Mouse (Mus musculus): ENCODE data around the gene Gm45716. TPM values are rescaled to one million over a fixed set of nuclear protein-coding genes. Genes with fewer than 3 reads are reported as not detected.

Gene Gm45716
- polyA plus RNA-seq, 1 experiment from 2014 or later, result 21.5 TPM

DNA sequence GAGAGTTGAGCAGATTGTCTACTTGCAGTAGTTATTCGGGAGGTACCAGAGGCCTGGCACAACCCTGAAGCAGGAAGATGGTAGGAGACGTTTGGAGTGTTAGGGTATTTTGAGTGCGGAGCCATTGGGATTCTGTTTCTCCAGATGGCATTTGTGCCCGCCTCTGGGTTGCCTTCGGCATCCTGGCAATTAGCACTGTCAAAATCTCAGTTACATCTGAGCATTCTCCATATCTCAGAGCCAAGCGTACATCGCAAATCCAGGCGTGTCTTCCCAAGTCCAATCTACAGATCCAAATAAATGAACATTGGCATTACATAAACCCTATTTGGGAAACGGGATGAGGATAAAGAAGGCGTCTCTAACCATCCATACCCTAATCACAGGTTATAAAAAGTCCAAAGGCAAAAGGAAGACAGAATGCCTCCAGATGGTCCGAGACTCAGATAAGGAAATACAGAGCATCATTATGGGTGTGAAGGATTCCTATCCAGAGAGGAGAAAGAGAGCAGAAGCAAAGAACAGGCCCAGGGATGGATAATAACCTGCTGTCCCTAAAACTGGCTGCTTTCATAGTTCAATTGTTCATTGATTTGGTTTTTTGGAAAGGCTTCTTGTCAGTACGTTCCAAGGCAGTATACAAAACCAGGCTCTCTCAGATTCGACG, 11.7 kb upstream of the Gm45716 start:
- H3K27me3 ChIP-seq (replicated peaks), result no peaks in the 10 kb centered on the region
- H3K4me2 ChIP-seq (replicated peaks), result no peak overlapping the region
- no peak overlapping the region for H3K27ac ChIP-seq
- H3K4me1 ChIP-seq, result no peaks in the 10 kb centered on the region
- no peaks in the 10 kb centered on the region for H3K9me3 ChIP-seq
- H3K4me3 ChIP-seq, result no peak overlapping the region
- 90% methylated on average over 14 of the region's 14 CpGs for WGBS
- H3K36me3 ChIP-seq, result no peaks in the 10 kb centered on the region
- H3K9ac ChIP-seq, result no peak overlapping the region
- no peak for ATAC-seq (ENCODE audit: low FRiP score, low read depth)

DNA sequence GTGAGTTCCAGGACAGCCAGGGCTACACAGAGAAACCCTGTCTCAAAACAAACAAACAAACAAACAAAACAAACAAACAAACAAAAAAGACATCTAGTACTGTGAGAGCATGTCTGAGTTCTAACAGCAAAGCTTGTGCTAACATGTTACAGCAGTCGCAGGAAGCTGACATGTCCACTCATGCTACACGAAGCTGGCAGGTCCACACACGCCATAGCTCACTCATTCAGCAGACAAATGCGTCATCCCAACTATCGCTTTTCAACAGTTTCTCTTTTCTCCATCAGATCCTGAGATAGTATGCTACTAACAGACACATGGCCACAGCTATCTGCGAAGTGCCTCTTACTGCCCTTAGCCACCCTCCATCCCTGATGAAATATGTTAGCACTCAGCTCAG, 10.1 kb upstream of the Gm45716 start:
- WGBS, result 91% methylated on average over 6 of the region's 6 CpGs
- Histone ChIP-seq H3K9me3 (no peaks in the 10 kb centered on the region), H3K27me3 (replicated peaks) (no peaks in the 10 kb centered on the region), H3K4me2 (replicated peaks) (no peak overlapping the region), H3K9ac (no peak overlapping the region), H3K4me1 (no peaks in the 10 kb centered on the region), H3K27ac (no peak overlapping the region), H3K4me3 (no peak overlapping the region), H3K36me3 (no peaks in the 10 kb centered on the region)
- ATAC-seq (ENCODE audit: low FRiP score, low read depth), result no peak

DNA sequence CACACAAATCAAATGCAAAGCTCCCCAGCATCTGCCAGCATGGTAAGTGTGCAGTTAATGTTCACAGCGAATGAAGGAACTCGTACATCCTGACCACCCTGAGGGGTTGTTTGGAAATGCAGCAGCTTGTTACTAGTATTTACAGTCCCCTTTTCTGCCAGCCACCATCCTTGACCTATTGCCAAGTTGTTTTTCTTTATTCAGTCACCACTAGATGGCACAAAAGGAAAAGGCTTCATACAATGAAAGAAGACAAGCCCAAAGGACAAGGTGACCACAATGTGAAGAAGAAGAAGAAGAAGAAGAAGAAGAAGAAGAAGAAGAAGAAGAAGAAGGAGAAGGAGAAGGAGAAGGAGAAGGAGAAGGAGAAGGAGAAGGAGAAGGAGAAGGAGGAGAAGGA, 4.1 kb upstream of the Gm45716 start:
- H3K4me3 ChIP-seq, result no peak overlapping the region
- no peaks in the 10 kb centered on the region for H3K9me3 ChIP-seq
- no peaks in the 10 kb centered on the region for H3K27me3 ChIP-seq (replicated peaks)
- no peaks in the 10 kb centered on the region for H3K36me3 ChIP-seq
- H3K4me1 ChIP-seq, result no peaks in the 10 kb centered on the region
- no peak overlapping the region for H3K27ac ChIP-seq
- no peak overlapping the region for H3K9ac ChIP-seq
- 25% methylated on average over 2 of the region's 2 CpGs for whole genome bisulfite sequencing
- ATAC-seq (ENCODE audit: low FRiP score, low read depth), result no peak
- H3K4me2 ChIP-seq (replicated peaks), result no peak overlapping the region

DNA sequence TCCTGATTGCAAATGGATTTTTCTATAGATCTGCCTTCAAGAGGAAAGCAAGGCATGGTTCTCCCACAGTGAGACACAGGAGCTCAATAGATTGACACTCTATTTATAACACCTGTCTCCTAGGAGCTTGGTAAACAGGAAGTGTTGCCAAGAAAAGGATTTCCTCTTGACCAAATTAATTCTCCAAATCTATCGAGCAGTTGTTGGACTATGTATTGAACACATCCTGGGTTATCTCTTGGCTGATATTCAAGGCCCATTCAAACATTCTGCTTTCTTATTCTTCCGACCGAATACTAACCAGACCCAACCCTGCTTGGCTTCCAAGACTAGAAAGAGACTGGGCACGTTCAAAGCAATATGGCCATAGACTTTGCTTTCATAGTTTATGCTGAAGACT, 2.7 kb upstream of the Gm45716 start:
- H3K4me2 ChIP-seq (replicated peaks), result no peak overlapping the region
- 84% methylated on average over 4 of the region's 4 CpGs for WGBS
- no peak overlapping the region for H3K4me3 ChIP-seq
- no peaks in the 10 kb centered on the region for H3K9me3 ChIP-seq
- H3K4me1 ChIP-seq, result no peaks in the 10 kb centered on the region
- ATAC-seq (ENCODE audit: low FRiP score, low read depth), result no peak
- H3K27ac ChIP-seq, result no peak overlapping the region
- no peaks in the 10 kb centered on the region for H3K27me3 ChIP-seq (replicated peaks)
- no peak overlapping the region for H3K9ac ChIP-seq
- no peaks in the 10 kb centered on the region for H3K36me3 ChIP-seq

DNA sequence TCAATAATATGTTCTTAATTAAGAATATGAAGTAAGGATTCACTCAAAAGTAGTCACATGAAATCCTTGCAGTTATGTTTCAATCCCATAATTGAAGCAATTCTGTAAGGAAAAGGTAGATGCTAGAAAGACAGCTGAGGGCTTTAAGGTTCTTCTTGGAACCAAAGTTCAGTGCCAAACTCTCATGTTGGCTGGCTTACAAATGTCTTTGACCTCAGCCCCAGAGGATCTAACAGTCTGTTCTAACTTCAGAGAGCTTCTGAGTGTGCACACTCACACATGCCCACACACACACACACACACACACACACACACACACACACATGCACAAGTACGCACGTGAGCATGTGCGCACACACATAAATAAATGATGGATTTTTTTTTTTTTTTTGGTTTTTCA, 2.7 kb downstream of the Gm45716 start:
- Histone ChIP-seq H3K9ac (no peak overlapping the region), H3K4me1 (no peaks in the 10 kb centered on the region), H3K27me3 (replicated peaks) (no peaks in the 10 kb centered on the region), H3K36me3 (no peaks in the 10 kb centered on the region), H3K27ac (no peak overlapping the region), H3K9me3 (no peaks in the 10 kb centered on the region), H3K4me3 (no peak overlapping the region), H3K4me2 (replicated peaks) (no peak overlapping the region)
- no peak for ATAC-seq (ENCODE audit: low FRiP score, low read depth)
- 98% methylated on average over 3 of the region's 3 CpGs for whole genome bisulfite sequencing

DNA sequence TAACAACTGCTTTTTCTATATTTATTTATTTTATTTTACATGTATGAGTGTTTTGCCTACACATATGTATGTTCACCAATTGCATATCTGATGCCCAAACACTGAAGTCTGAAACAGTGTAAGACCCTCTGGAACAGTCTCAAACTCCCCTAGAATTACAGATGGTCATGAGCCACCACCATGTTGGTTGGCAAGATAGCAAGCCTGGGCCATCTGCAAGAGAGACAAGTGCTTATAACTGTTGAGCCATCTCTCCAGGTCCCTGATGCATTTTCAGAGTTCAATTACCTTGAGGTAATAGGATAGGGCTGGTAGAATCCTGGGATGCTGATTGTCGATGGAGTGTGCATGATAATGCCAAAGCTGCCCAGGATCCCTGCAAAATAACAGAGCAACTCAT, 7.5 kb downstream of the Gm45716 start:
- Histone ChIP-seq H3K4me3 (no peak overlapping the region), H3K4me2 (replicated peaks) (no peak overlapping the region), H3K9me3 (no peaks in the 10 kb centered on the region), H3K9ac (no peak overlapping the region), H3K27me3 (replicated peaks) (no peaks in the 10 kb centered on the region), H3K4me1 (no peaks in the 10 kb centered on the region), H3K27ac (no peak overlapping the region), H3K36me3 (no peaks in the 10 kb centered on the region)
- 83% methylated on average over 1 of the region's 1 CpGs for WGBS
- ATAC-seq (ENCODE audit: low FRiP score, low read depth), result no peak

DNA sequence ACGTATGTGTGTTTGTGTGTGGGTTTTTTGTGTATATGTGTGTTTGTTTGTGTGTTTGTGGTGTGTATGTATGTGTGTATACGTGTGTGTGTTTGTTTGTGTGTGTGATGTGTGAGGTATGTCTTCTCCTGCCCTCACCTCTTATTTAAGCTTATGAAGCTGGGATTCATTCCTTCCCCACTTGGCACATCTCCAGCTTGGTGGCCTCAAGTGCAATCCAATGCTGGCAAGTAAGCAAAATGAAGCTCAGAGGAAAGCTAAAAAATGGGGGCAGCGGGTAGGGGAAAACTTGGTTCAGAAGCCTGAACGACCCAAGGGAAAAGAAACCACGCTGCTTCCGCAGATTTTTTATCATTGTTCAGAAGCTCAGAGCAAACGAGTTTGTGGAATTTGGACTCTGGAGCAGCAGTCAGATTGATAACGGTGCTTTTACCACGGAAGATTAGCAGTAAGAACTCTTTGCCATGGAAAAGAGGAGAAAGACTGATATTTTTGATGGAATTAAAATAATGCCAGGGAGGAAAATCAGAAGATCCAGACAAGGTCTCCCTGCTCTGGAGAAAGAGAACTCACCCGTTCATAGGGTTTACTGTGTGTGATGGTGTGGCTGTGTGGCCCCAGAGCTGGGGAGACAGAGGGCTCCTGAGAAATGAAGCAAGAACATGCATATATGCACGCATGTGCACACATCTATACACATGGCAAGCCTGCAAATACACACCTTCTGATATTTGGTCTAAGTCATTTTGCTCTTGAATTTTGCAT, 8.5 kb downstream of the Gm45716 start:
- WGBS, result 90% methylated on average over 11 of the region's 11 CpGs
- Histone ChIP-seq H3K9me3 (no peaks in the 10 kb centered on the region), H3K27me3 (replicated peaks) (no peaks in the 10 kb centered on the region), H3K9ac (no peak overlapping the region), H3K4me1 (no peaks in the 10 kb centered on the region), H3K4me2 (replicated peaks) (no peak overlapping the region), H3K36me3 (no peaks in the 10 kb centered on the region), H3K27ac (no peak overlapping the region), H3K4me3 (no peak overlapping the region)
- no peak for ATAC-seq (ENCODE audit: low FRiP score, low read depth)

DNA sequence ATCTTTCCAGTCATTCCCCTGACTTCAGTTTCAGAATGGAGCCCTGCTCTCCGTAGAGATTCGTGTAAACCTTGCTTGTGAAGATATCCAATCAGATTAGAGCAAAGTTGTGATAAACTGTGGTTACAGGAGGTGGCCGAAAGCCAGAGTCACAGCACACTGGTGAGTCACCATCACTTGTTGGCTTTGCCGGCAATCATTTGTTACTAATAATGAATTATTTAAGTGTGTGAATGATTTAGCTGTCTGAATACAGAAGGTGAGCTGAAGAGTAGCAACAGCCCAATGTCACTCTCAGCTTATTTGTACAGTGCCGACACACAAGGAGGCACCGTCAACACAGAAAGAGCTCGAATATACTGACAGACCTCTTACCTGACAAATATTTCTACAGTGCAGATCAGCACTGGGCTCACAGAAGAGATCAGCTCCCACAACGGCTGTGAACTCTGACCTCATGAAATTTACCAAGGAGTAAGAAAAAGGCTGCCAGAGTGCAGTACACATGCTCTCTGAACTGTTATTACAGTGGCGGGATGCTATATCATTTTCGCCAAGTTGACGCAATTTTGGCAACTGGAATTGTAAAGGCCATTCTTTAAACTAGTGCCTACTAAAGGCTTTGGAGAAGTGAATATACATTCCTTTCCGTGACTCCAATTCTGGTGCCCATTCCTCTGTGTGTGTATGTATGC, 9.2 kb downstream of the Gm45716 start:
- Histone ChIP-seq H3K9ac (no peak overlapping the region), H3K36me3 (no peaks in the 10 kb centered on the region), H3K27ac (no peak overlapping the region), H3K4me1 (no peaks in the 10 kb centered on the region), H3K4me2 (replicated peaks) (no peak overlapping the region), H3K4me3 (no peak overlapping the region), H3K27me3 (replicated peaks) (no peaks in the 10 kb centered on the region), H3K9me3 (no peaks in the 10 kb centered on the region)
- ATAC-seq (ENCODE audit: low FRiP score, low read depth), result no peak
- 90% methylated on average over 12 of the region's 12 CpGs for WGBS

DNA sequence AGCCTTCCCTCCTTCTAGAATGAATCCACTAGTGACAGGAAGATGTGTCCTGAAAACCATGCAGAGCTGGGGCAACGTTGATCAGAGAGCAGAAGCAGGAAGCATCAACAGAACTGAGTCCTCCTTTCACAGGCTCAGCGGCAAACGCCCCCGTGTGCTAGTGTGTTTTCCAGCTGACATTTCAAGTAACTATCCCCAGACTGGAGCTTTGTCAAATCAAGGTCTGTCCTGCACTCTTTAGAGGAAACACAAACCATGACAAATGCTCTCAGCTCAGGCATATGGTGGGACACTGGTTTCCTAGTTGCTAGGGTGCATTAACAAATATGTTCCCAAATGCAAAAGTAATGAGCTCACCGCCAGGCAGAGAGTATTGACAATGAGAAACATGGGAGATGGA, 10.6 kb downstream of the Gm45716 start:
- no peak for ATAC-seq (ENCODE audit: low FRiP score, low read depth)
- 59% methylated on average over 5 of the region's 5 CpGs for WGBS
- Histone ChIP-seq H3K4me1 (no peaks in the 10 kb centered on the region), H3K27ac (no peak overlapping the region), H3K27me3 (replicated peaks) (no peaks in the 10 kb centered on the region), H3K9ac (no peak overlapping the region), H3K4me2 (replicated peaks) (no peak overlapping the region), H3K9me3 (no peaks in the 10 kb centered on the region), H3K4me3 (no peak overlapping the region), H3K36me3 (no peaks in the 10 kb centered on the region)

DNA sequence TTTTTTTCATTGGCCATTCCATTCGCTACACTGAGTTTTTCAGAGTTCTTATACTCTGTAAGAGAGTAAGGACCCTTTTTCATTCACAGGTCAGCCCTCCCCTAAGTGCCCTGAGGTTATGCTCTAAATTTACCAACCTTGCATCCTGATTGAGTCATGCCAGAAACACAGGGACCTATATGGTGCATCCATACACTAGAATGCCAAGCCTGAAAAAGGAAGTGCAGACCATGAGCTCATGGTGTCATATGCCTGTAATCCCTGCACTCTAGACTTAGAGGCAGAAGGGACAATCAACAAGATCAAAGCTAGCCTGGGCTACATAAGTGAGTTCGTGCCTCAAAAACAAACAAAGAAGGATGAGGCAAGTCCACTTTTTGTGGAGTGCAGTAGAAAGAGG, 13.3 kb downstream of the Gm45716 start:
- Histone ChIP-seq H3K9ac (no peak overlapping the region), H3K27ac (no peak overlapping the region), H3K4me2 (replicated peaks) (no peak overlapping the region), H3K4me1 (no peaks in the 10 kb centered on the region), H3K9me3 (no peaks in the 10 kb centered on the region), H3K4me3 (no peak overlapping the region), H3K36me3 (no peaks in the 10 kb centered on the region), H3K27me3 (replicated peaks) (no peaks in the 10 kb centered on the region)
- ATAC-seq (ENCODE audit: low FRiP score, low read depth), result no peak
- WGBS, result 87% methylated on average over 2 of the region's 2 CpGs

DNA sequence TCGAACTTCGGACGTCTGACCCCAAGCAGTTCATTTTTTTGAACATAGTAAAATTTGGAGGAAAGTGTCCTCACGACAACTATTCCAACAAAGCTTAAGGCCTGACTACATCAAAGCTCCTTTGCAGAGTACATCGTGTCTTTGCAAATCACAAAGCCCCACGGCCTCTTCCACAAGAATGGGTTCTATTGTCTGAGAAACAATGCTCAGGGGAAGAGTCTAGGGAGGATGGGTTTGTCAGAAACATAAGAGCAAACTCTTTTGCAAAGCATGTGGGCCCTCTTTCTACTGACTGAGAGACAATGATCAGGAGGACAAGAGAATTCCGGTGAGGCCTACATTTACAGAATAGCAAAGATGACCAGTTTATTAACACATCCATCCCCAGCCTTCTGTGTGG, 26.8 kb downstream of the Gm45716 start:
- 51% methylated on average over 7 of the region's 7 CpGs for WGBS
- no peak for ATAC-seq (ENCODE audit: low FRiP score, low read depth)
- H3K4me3 ChIP-seq, result no peak overlapping the region

DNA sequence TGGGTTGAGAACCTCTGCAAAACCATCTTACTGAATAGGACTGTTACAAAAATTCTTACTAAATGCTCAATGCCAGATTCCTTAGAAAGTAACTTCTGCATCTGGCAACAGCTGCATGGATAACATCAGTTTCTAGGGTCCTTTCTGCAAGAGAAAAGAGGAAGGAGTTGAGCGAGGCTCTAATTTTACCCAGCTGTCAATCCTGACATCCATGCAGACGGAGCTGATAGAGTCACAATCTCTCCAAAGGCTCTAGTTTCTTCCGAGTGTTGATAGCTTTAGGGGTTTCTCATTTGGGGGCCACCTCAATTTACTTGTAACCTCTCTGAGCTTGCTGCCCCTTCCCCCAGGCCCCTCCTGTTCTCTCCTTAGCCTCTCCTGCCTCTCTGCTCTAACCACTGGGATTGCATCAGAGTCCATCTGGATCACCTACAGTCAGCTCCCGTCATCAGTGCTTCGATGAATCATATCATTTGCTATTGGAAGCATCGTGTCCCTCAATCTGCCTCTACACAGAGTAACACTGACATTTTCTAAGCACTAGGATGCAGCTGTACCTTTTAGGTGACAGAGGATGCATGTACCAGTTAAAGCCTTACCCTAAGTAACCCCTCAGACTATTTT, 32.7 kb downstream of the Gm45716 start:
- no peak overlapping the region for H3K27ac ChIP-seq
- no peak overlapping the region for H3K9ac ChIP-seq
- H3K27me3 ChIP-seq (replicated peaks), result no peaks in the 10 kb centered on the region
- ATAC-seq (ENCODE audit: low FRiP score, low read depth), result no peak
- no peak overlapping the region for H3K4me3 ChIP-seq
- WGBS, result 69% methylated on average over 6 of the region's 6 CpGs
- H3K4me1 ChIP-seq, result no peaks in the 10 kb centered on the region
- no peaks in the 10 kb centered on the region for H3K36me3 ChIP-seq
- no peaks in the 10 kb centered on the region for H3K9me3 ChIP-seq
- H3K4me2 ChIP-seq (replicated peaks), result no peak overlapping the region

More for the DNA sequence above, 26.8 kb downstream of the Gm45716 start:
- Histone ChIP-seq H3K4me1 (no peaks in the 10 kb centered on the region), H3K27me3 (replicated peaks) (no peaks in the 10 kb centered on the region), H3K4me2 (replicated peaks) (no peak overlapping the region), H3K9ac (no peak overlapping the region), H3K9me3 (no peaks in the 10 kb centered on the region), H3K27ac (no peak overlapping the region), H3K36me3 (no peaks in the 10 kb centered on the region)

Data from neural tube, embryonic 12.5 days (tissue).